In genomic region chr4:149060621-149061431, GRCm38 (mm10) we compare ENCODE assay signal across 12 mouse cellular contexts. TPM values are rescaled to one million over a fixed set of nuclear protein-coding genes. Genes with fewer than 3 reads are reported as not detected.
A peak's percentile ranks its signal among the peaks of the same experiment; 100 is the strongest.
DNase-seq lines count a peak whose midpoint lies in the region; ATAC-seq and TF ChIP-seq lines count a peak whose summit lies in the region.
"Had no signal": no experiment of that assay in that cellular context is flagged by ENCODE, and none has a peak within 500 bp of the region (broad histone marks: within the 10 kb centered on the region; RNA-seq: fewer than 3 reads in every experiment).

No protein-coding gene starts in this region.

- WGBS in heart, embryonic 15.5 days: 44% methylated on average over 14 of the region's 14 CpGs
- 73% methylated on average over 14 of the region's 14 CpGs for WGBS in liver, postnatal 0 days (ENCODE audit: insufficient replicate concordance)
- 70% methylated on average over 14 of the region's 14 CpGs for WGBS in liver, embryonic 12.5 days (ENCODE audit: insufficient replicate concordance)

- no peak overlapping the region for H3K27ac ChIP-seq in heart, embryonic 15.5 days
- H3K27ac ChIP-seq in liver, postnatal 0 days (ENCODE audit: low read depth): no peak overlapping the region
- H3K27ac ChIP-seq in liver, embryonic 12.5 days: no peak overlapping the region
- H3K27ac ChIP-seq: midbrain, embryonic 12.5 days had no signal

- no peak overlapping the region for H3K4me3 ChIP-seq in heart, embryonic 15.5 days
- H3K4me3 ChIP-seq in liver, postnatal 0 days (ENCODE audit: low read depth, low read length): no peak overlapping the region
- H3K4me3 ChIP-seq in liver, embryonic 12.5 days: no peak overlapping the region
- H3K4me3 ChIP-seq: midbrain, embryonic 12.5 days had no signal

- H3K36me3 ChIP-seq in heart, embryonic 15.5 days: no peaks in the 10 kb centered on the region
- H3K36me3 ChIP-seq in liver, postnatal 0 days (replicated peaks; ENCODE audit: insufficient read depth, low read length): no peaks in the 10 kb centered on the region
- no peaks in the 10 kb centered on the region for H3K36me3 ChIP-seq in liver, embryonic 12.5 days
- H3K36me3 ChIP-seq: midbrain, embryonic 12.5 days had no signal

- no peak overlapping the region for H3K9ac ChIP-seq in heart, embryonic 15.5 days
- H3K9ac ChIP-seq in liver, postnatal 0 days (replicated peaks): no peak overlapping the region
- H3K9ac ChIP-seq in liver, embryonic 12.5 days: no peak overlapping the region
- H3K9ac ChIP-seq: midbrain, embryonic 12.5 days had no signal

- TF ChIP-seq CTCF in liver, postnatal 0 days (IDR thresholded peaks at IDR 0.05; ENCODE audit: low read depth): 0 out of 2 replicates have a peak, but pooled peaks have one; percentile 14

- no peak for TF ChIP-seq EP300 in liver, postnatal 0 days (IDR thresholded peaks at IDR 0.05; ENCODE audit: low read depth)

- no peaks in the 10 kb centered on the region for H3K27me3 ChIP-seq in heart, embryonic 15.5 days
- no peaks in the 10 kb centered on the region for H3K27me3 ChIP-seq in liver, postnatal 0 days (ENCODE audit: insufficient read depth, low read length)
- no peaks in the 10 kb centered on the region for H3K27me3 ChIP-seq in liver, embryonic 12.5 days (replicated peaks)

- H3K9me3 ChIP-seq in heart, embryonic 15.5 days (replicated peaks): no peaks in the 10 kb centered on the region
- H3K9me3 ChIP-seq in liver, postnatal 0 days (ENCODE audit: low read length): no peaks in the 10 kb centered on the region
- H3K9me3 ChIP-seq in liver, embryonic 12.5 days (replicated peaks): no peaks in the 10 kb centered on the region
- H3K9me3 ChIP-seq: midbrain, embryonic 12.5 days had no signal

- peaks cover 53% of the 10 kb centered on the region for H3K4me1 ChIP-seq in heart, embryonic 15.5 days (replicated peaks)
- peaks cover 3% of the 10 kb centered on the region for H3K4me1 ChIP-seq in liver, postnatal 0 days (ENCODE audit: insufficient read depth)
- peaks cover 11% of the 10 kb centered on the region for H3K4me1 ChIP-seq in liver, embryonic 12.5 days

- 0 out of 2 replicates have a peak overlapping the region, but pooled peaks have one; percentile 1 for H3K4me2 ChIP-seq in heart, embryonic 15.5 days
- no peak overlapping the region for H3K4me2 ChIP-seq in liver, postnatal 0 days (ENCODE audit: low read depth, low read length)
- no peak overlapping the region for H3K4me2 ChIP-seq in liver, embryonic 12.5 days
- H3K4me2 ChIP-seq: midbrain, embryonic 12.5 days had no signal

- DNase-seq in cerebellum, adult 9-11 months: peak; percentile 28
- DNase-seq in cerebellum, adult 11 months: no peak
- no peak for DNase-seq in heart, adult 9 months (ENCODE audit: low spot score in 2 of 2)
- DNase-seq in liver, postnatal 0 days: no peak
- peak; percentile 68 for DNase-seq in brain, adult 2 months (ENCODE audit: low read depth, low spot score)
- no peak for DNase-seq in adrenal gland, adult 2 months
- DNase-seq: heart, postnatal 4 days; kidney, postnatal 36 days; thymus, adult 18-20 months had no signal

- no peak for ATAC-seq in heart, embryonic 15.5 days (replicated peaks; ENCODE audit: insufficient number of reproducible peaks, insufficient read depth, low FRiP score, low read depth)
- ATAC-seq in liver, postnatal 0 days: no peak
- no peak for ATAC-seq in liver, embryonic 12.5 days

RNA-seq across cellular contexts. Expression of gene Pex14, which starts 38.9 kb away (rescaled TPM):
- polyA plus RNA-seq in heart, embryonic 15.5 days (2015; fragmentation: Nextera tagmentation; extraction: Ambion mirVana): 36.0 and 41.4 TPM in 2 replicates
- 47.5 and 53.6 TPM in 2 replicates for polyA plus RNA-seq in liver, postnatal 0 days (2015; fragmentation: Nextera tagmentation; extraction: Ambion mirVana)
- 31.8 and 34.7 TPM in 2 replicates for polyA plus RNA-seq in liver, embryonic 12.5 days (2016; fragmentation: Nextera tagmentation; extraction: Ambion mirVana)
- total RNA-seq in adrenal gland, adult 2 months (2021): 10 to 100 TPM; 77.8 to 81.4 TPM
- 110 and 111 TPM in 2 replicates for polyA plus RNA-seq in adrenal gland, adult 2 months (2012; rRNA removed)

RNA-seq across cellular contexts. Expression of gene Dffa, which starts 43.1 kb away (rescaled TPM):
- 27.6 TPM in 2 replicates for polyA plus RNA-seq in heart, embryonic 15.5 days (2015; fragmentation: Nextera tagmentation; extraction: Ambion mirVana)
- polyA plus RNA-seq in liver, postnatal 0 days (2015; fragmentation: Nextera tagmentation; extraction: Ambion mirVana): 12.5 and 13.4 TPM in 2 replicates
- 24.4 and 25.3 TPM in 2 replicates for polyA plus RNA-seq in liver, embryonic 12.5 days (2016; fragmentation: Nextera tagmentation; extraction: Ambion mirVana)
- total RNA-seq in adrenal gland, adult 2 months (2021): 10 to 100 TPM; 19.2 to 26.1 TPM
- 9.8 and 11.6 TPM in 2 replicates for polyA plus RNA-seq in adrenal gland, adult 2 months (2012; rRNA removed)

Comparison
In these comparisons a context has a peak if more than half of its experiments do, and no peak if none do; other contexts are left out.
1. DNase-seq: peak in cerebellum, adult 9-11 months (single experiment) and brain, adult 2 months (single experiment); none in cerebellum, adult 11 months (single experiment), heart, adult 9 months (0 of 2), liver, postnatal 0 days (single experiment) and adrenal gland, adult 2 months (single experiment).